Mouse (Mus musculus): ENCODE measurements at regions not wholly inside any gene's neighbourhood (a gene's known extent, or its start where the extent isn't known, plus 50 kb on each side); places are given as distances from the start of the nearest gene placed in this dataset.

DNA sequence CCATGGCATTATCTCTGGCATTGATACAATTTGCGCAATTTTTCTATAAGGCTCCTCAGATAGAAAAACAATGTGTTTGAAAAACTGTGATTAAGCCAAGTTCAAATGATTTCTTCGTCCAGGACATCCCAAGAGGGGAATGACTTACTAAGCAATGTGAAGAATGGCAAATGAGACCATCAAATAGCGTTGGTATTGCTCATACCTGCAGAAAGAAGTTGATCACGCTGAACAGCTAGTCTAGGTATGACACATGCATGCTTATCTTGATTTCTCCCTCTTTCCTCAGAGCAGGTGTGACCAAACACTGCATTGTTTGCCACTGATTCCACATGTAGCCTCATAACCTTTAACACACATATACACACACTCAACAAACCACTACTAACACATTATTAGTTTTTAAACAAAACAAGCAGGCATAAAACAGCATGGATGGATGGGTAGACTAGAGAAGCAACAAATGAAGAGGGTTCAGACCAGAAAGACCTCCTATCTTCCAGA is 89.1 kb upstream of the Slc44a1 start:
- Histone ChIP-seq H3K4me1 (replicated peaks; ENCODE audit: control insufficient read depth, insufficient read depth, low read length) (no peaks in the 10 kb centered on the region), H3K27ac (ENCODE audit: low read length) (no peak overlapping the region), H3K36me3 (ENCODE audit: control insufficient read depth, insufficient read depth, low read length) (no peaks in the 10 kb centered on the region), H3K4me2 (ENCODE audit: low read depth, low read length) (no peak overlapping the region), H3K9ac (ENCODE audit: low read length) (no peak overlapping the region), H3K9me3 (ENCODE audit: control insufficient read depth, low read length) (no peaks in the 10 kb centered on the region), H3K27me3 (ENCODE audit: control insufficient read depth, insufficient read depth, low read depth, low read length) (no peaks in the 10 kb centered on the region), H3K4me3 (ENCODE audit: low read length) (no peak overlapping the region)
- WGBS = 85% methylated on average over 4 of the region's 4 CpGs
- no peak for ATAC-seq (ENCODE audit: low read depth)

DNA sequence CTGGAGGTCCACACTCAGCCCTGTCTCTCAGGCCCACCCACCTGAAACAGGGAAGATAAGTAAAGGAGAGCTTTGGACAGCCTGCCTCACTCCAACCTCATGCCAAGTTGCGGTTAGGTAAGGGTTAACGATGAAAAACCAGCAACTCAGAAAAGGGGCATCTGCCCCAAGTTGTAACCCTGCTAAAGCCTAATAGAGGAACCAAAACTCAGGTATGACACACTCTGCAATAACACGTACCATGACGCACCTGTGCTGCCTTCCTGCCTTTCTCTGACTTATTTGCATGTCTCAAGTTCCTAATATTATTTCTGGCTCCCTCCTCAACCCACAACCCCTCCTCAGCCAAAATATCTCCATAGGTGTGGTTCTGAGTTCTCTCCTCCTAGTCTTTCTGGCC is 94.9 kb upstream of the Slc44a1 start:
- Histone ChIP-seq H3K9ac (ENCODE audit: low read length) (no peak overlapping the region), H3K36me3 (ENCODE audit: control insufficient read depth, insufficient read depth, low read length) (no peaks in the 10 kb centered on the region), H3K4me3 (ENCODE audit: low read length) (no peak overlapping the region), H3K27ac (ENCODE audit: low read length) (no peak overlapping the region), H3K9me3 (ENCODE audit: control insufficient read depth, low read length) (0 out of 2 replicates have a peak, but pooled peaks cover 2% of the 10 kb centered on the region), H3K4me1 (replicated peaks; ENCODE audit: control insufficient read depth, insufficient read depth, low read length) (peaks cover under 1% of the 10 kb centered on the region; the same call in 1 of the 2 replicates), H3K27me3 (ENCODE audit: control insufficient read depth, insufficient read depth, low read depth, low read length) (no peaks in the 10 kb centered on the region), H3K4me2 (ENCODE audit: low read depth, low read length) (no peak overlapping the region)
- 92% methylated on average over 4 of the region's 4 CpGs for WGBS
- no peak for ATAC-seq (ENCODE audit: low read depth)

DNA sequence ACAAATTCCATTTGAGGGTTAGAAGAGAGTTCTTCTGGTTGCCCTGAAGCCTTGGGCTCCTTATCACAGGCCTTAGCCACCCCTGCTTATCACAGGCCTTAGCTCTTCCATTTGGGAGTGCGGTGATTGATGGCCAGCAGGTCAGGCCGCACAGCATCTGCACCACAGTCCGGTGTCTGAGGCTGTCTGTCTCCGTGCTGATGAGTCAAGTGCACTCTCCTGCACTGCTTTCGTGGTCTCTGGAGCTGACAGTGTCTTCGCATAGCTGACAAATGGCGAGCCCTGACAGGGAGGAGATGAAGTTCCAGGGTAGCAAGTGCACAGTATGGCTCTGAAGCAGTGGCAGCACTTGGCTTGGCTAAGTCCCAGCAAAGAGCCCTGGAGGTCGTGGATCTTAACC is 95.7 kb upstream of the Slc44a1 start:
- H3K36me3 ChIP-seq (ENCODE audit: control insufficient read depth, insufficient read depth, low read length) = no peaks in the 10 kb centered on the region
- WGBS = 31% methylated on average over 8 of the region's 8 CpGs

DNA sequence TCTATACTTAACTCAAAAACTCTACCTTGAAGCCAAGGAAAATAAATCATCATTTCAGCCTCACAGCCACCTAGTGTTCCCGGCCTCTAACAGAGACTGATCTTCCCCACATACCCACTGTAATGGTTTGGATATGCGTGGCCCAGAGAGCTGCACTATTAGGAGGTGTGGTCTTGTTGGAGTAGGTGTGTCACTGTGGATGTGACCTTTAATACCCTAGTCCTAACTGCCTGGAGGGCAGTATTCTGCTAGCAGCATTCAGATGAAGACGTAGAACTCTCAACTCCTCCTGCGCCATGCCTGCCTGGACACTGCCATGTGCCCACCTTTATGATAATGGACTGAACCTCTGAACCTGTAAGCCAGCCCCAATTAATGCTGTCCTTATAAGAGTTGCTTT is 99.0 kb upstream of the Slc44a1 start:
- Histone ChIP-seq H3K9me3 (ENCODE audit: control insufficient read depth, low read length) (0 out of 2 replicates have a peak, but pooled peaks cover 2% of the 10 kb centered on the region), H3K9ac (ENCODE audit: low read length) (no peak overlapping the region), H3K27me3 (ENCODE audit: control insufficient read depth, insufficient read depth, low read depth, low read length) (no peaks in the 10 kb centered on the region), H3K4me1 (replicated peaks; ENCODE audit: control insufficient read depth, insufficient read depth, low read length) (peaks cover 13% of the 10 kb centered on the region), H3K4me2 (ENCODE audit: low read depth, low read length) (no peak overlapping the region), H3K27ac (ENCODE audit: low read length) (no peak overlapping the region), H3K4me3 (ENCODE audit: low read length) (no peak overlapping the region), H3K36me3 (ENCODE audit: control insufficient read depth, insufficient read depth, low read length) (no peaks in the 10 kb centered on the region)
- no peak for ATAC-seq (ENCODE audit: low read depth)
- WGBS = 86% methylated on average over 4 of the region's 4 CpGs

More for the DNA sequence above, 95.7 kb upstream of the Slc44a1 start:
- H3K4me1 ChIP-seq (replicated peaks; ENCODE audit: control insufficient read depth, insufficient read depth, low read length) = peaks cover 4% of the 10 kb centered on the region
- no peak overlapping the region for H3K9ac ChIP-seq (ENCODE audit: low read length)
- no peak overlapping the region for H3K27ac ChIP-seq (ENCODE audit: low read length)
- no peak overlapping the region for H3K4me2 ChIP-seq (ENCODE audit: low read depth, low read length)
- ATAC-seq (ENCODE audit: low read depth) = 0 out of 2 replicates have a peak, but pooled peaks have one; percentile 31
- 0 out of 2 replicates have a peak, but pooled peaks cover 2% of the 10 kb centered on the region for H3K9me3 ChIP-seq (ENCODE audit: control insufficient read depth, low read length)
- H3K4me3 ChIP-seq (ENCODE audit: low read length) = no peak overlapping the region
- no peaks in the 10 kb centered on the region for H3K27me3 ChIP-seq (ENCODE audit: control insufficient read depth, insufficient read depth, low read depth, low read length)

DNA sequence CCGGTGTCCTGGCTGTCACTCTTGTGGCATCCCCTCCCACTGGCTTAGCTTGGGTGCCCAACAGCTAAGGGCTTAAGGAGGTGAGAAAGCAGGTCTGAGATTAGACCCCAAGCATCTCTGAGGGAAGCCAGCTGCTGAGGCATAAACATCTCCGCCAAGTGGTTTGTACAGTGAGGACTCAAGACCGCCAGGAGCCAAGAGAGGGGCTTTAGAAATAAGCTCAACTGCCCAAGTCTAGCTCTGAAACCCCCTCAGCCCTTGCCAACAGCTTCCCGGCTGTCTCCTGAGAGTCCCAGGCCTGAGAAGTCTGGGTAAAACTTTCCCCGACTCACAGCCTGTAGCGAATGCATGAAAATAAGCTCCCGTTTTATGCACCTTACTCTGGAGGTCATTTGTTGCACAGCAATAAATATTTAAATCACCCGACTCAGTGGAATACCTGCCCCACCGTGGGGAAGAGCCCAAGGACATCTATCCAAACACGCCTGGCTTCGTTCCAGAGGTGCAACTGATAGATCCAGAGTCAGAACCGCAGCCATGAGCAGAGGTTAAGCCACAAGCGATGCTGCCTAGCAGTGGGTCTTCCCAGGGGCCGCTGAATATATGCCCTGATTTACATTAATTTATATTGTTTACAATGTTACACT is 100.1 kb upstream of the Slc44a1 start:
- Histone ChIP-seq H3K4me2 (ENCODE audit: low read depth, low read length) (no peak overlapping the region), H3K27me3 (ENCODE audit: control insufficient read depth, insufficient read depth, low read depth, low read length) (no peaks in the 10 kb centered on the region), H3K9me3 (ENCODE audit: control insufficient read depth, low read length) (0 out of 2 replicates have a peak, but pooled peaks cover 2% of the 10 kb centered on the region), H3K4me3 (ENCODE audit: low read length) (no peak overlapping the region), H3K27ac (ENCODE audit: low read length) (no peak overlapping the region), H3K4me1 (replicated peaks; ENCODE audit: control insufficient read depth, insufficient read depth, low read length) (peaks cover 13% of the 10 kb centered on the region), H3K36me3 (ENCODE audit: control insufficient read depth, insufficient read depth, low read length) (no peaks in the 10 kb centered on the region), H3K9ac (ENCODE audit: low read length) (no peak overlapping the region)
- peak; percentile 69 for ATAC-seq (ENCODE audit: low read depth)
- 46% methylated on average over 13 of the region's 14 CpGs for WGBS

DNA sequence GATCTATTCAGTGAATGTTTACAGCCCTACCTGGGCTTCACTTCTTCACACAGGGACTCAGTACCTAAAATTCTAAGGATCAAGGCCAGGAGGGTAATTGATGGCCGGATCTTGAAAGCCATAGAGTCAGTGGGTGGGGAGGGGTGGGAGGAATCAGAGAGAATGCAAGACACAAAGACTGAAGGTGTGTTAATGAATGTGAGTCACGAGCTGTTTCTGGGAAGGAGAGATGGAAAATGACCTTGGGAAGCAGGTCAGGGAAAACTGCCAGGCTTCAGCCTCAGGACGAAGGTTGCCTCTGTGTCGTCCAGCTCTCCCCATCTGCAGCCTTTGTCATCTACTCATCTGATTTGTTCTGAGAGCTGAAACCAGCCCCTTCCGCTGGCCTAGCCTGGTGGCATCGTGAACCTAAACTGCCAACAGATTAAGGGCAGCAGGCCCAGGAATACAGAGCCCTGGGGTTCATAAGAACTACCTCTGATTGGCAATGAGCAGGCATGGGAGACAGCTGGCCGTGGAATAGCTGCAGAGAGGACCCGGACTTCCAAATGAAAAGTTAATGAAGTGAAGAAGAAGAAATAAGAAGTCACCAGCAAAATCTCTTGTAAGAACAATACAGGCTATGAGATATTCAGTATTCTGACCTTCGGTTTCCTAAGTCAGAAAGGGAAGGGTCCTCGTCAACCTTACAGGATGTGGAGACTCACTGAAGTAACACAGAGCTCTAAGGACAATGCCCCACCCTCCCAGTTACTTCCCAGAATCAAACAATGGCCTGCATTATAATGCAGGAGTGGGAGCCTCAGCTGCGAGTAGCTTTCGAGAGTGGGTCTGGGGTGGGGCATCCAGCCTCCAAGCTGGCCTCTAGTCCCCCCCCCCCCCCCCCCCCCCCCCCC is 100.8 kb upstream of the Slc44a1 start:
- Histone ChIP-seq H3K4me1 (replicated peaks; ENCODE audit: control insufficient read depth, insufficient read depth, low read length) (peaks cover 13% of the 10 kb centered on the region), H3K4me3 (ENCODE audit: low read length) (no peak overlapping the region), H3K27me3 (ENCODE audit: control insufficient read depth, insufficient read depth, low read depth, low read length) (no peaks in the 10 kb centered on the region), H3K4me2 (ENCODE audit: low read depth, low read length) (no peak overlapping the region), H3K27ac (ENCODE audit: low read length) (peak overlapping the region; percentile 55; the same call in 1 of the 2 replicates), H3K9ac (ENCODE audit: low read length) (no peak overlapping the region), H3K36me3 (ENCODE audit: control insufficient read depth, insufficient read depth, low read length) (no peaks in the 10 kb centered on the region), H3K9me3 (ENCODE audit: control insufficient read depth, low read length) (0 out of 2 replicates have a peak, but pooled peaks cover 2% of the 10 kb centered on the region)
- peak; percentile 69 for ATAC-seq (ENCODE audit: low read depth)
- WGBS = 46% methylated on average over 12 of the region's 12 CpGs

DNA sequence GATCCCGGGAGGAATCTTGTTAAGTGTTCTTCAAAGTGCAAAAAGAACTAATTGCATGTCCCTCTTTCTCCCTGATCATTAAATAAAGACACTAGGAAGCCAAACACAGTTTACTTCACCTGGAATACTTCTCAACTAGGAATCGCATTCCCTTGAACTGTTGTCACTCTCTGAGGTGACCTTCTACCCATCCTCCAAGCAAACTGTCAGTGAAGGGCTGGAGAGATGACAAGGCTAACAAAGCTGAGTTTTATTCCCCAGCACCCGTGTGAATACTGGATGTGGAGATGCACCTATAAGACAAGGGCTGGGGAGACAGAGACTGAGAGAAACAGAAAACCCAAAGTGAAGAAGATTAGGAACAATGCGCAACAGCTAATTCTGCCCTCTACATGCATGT is 101.7 kb upstream of the Slc44a1 start:
- no peak for ATAC-seq (ENCODE audit: low read depth)
- H3K27ac ChIP-seq (ENCODE audit: low read length) = no peak overlapping the region
- H3K4me1 ChIP-seq (replicated peaks; ENCODE audit: control insufficient read depth, insufficient read depth, low read length) = peaks cover 13% of the 10 kb centered on the region
- H3K27me3 ChIP-seq (ENCODE audit: control insufficient read depth, insufficient read depth, low read depth, low read length) = no peaks in the 10 kb centered on the region
- H3K36me3 ChIP-seq (ENCODE audit: control insufficient read depth, insufficient read depth, low read length) = no peaks in the 10 kb centered on the region
- H3K4me3 ChIP-seq (ENCODE audit: low read length) = no peak overlapping the region
- H3K4me2 ChIP-seq (ENCODE audit: low read depth, low read length) = no peak overlapping the region
- WGBS = 64% methylated on average over 4 of the region's 4 CpGs
- H3K9ac ChIP-seq (ENCODE audit: low read length) = no peak overlapping the region
- H3K9me3 ChIP-seq (ENCODE audit: control insufficient read depth, low read length) = 0 out of 2 replicates have a peak, but pooled peaks cover 2% of the 10 kb centered on the region

DNA sequence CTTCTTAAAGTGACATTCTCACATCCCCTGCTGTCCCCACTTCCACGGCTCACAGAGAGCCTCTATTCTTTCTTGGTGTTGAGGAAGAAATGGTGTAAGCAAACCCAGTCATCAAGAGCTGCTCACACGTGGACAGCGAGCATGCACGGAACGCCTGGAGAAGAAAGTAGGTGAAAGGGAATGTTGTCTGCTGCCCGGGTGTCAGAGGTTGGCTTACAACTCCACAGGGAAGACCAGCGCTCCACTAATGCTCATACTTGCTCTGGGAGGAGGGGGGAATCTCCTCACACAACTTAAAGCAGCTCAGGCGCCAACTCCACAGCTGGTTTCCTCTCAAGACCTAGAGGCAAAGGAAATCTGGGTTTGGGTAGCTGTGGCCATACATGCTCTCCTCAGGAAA is 102.4 kb upstream of the Slc44a1 start:
- Histone ChIP-seq H3K36me3 (ENCODE audit: control insufficient read depth, insufficient read depth, low read length) (no peaks in the 10 kb centered on the region), H3K4me2 (ENCODE audit: low read depth, low read length) (no peak overlapping the region), H3K4me1 (replicated peaks; ENCODE audit: control insufficient read depth, insufficient read depth, low read length) (peaks cover 13% of the 10 kb centered on the region), H3K4me3 (ENCODE audit: low read length) (no peak overlapping the region), H3K9me3 (ENCODE audit: control insufficient read depth, low read length) (0 out of 2 replicates have a peak, but pooled peaks cover 2% of the 10 kb centered on the region), H3K27me3 (ENCODE audit: control insufficient read depth, insufficient read depth, low read depth, low read length) (no peaks in the 10 kb centered on the region), H3K9ac (ENCODE audit: low read length) (peak overlapping the region; percentile 28; the same call in 1 of the 2 replicates), H3K27ac (ENCODE audit: low read length) (no peak overlapping the region)
- 20% methylated on average over 8 of the region's 8 CpGs for WGBS
- peak; percentile 53; the same call in 1 of the 2 replicates for ATAC-seq (ENCODE audit: low read depth)
